Mouse (Mus musculus) right cerebral cortex, adult 2 months (tissue): Measurements from ENCODE around the gene Nxpe3.
"Not testable (repeated sequence)": the region's sequence is repeated elsewhere in the genome, so short reads cannot be mapped to it uniquely, and the experiment has no call there.

Experiments
- DNase-seq, 2 experiments: peaks; one replicate each; pipeline ENCODE4 v3.0.0; 2021 to 2022; ENCODE audit warnings: low spot score in 2 of 2

Gene Nxpe3

GRCm38 (mm10) chr16:55837653-55838052 lies 57.4 kb downstream of the Nxpe3 start:
- not testable (repeated sequence) for DNase-seq

GRCm38 (mm10) chr16:55837168-55837567 lies 57.9 kb downstream of the Nxpe3 start:
- no peak for DNase-seq

GRCm38 (mm10) chr16:55835798-55836197 lies 59.3 kb downstream of the Nxpe3 start:
- DNase-seq: peak in 1 of 2 experiments; percentile 13

DNA sequence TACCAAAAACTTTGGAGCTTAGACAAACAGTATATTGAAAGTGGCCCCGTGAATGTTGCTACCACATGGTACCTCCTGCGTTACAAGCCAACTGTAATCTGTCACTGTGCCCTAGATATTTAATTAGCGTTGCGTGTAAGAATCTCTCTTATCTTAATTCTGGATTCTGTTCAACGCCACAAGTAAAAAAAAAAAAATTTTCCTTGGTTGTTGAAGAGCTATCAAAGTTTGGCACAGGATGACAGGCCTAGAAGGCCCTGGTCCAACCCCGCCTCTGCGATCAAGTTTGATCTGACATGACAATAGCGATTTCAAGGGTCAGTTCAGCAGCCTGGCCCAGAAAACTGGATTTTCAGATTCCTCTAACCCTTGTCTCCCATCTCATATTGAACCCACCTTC lies 62.5 kb downstream of the Nxpe3 start:
- no peak for DNase-seq

- no peak for DNase-seq
Measured at GRCm38 (mm10) chr16:55832040-55832439, 63.0 kb downstream of the Nxpe3 start.

DNA sequence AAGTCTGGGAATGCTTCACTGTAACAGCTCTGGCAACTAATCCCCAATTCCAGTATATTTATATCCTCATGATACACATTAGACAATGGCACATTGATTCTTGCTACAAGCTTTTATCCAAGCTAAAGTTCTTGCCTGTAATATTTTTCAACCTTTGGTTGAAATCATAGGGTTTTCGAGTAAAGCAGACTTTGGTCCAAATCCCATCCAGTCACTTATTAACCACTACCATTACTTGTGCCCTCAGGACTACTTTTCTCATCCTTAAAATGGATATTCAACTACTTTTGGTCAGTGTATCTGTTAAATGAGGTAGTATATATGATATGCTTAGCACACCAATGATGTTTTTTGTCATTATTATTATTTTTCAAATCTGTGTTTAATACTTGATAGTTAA lies 63.6 kb downstream of the Nxpe3 start:
- no peak for DNase-seq

- peak in 1 of 2 experiments; percentile 17 for DNase-seq
Measured at GRCm38 (mm10) chr16:55823398-55824155, 71.5 kb downstream of the Nxpe3 start.

DNA sequence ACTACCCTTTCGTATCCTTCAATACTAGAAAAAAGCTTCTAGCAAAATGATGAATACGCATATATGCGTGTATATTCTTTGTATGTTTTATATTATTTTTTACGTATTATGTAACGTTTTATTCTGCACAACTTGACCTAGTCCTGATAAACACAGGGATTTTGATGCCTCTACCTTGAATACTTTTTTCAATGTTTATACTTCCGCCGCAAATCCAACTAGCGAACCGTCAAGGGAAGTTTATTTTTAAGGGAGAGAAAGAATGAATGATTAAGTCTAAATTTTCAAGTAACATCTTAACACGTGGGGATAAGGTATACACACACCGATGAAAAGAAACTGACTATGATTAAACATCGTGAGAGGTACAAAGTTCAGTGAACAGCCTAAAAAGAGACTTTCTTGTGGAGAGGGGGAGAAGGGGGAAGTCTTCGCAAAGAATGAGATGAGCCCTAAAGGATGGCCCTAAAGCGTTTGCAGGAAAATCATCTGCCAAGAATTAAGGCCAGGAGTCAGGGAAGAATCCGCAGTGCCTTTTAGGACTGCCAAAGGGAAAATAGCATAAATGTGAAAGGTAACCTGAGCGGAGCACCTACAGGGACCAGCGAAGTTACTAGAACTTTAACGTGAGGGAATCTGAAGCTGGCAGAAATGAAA lies 72.2 kb downstream of the Nxpe3 start:
- no peak for DNase-seq

- DNase-seq: peak; percentile 75 to 83
Measured at GRCm38 (mm10) chr16:55821997-55822740, 72.9 kb downstream of the Nxpe3 start.

DNA sequence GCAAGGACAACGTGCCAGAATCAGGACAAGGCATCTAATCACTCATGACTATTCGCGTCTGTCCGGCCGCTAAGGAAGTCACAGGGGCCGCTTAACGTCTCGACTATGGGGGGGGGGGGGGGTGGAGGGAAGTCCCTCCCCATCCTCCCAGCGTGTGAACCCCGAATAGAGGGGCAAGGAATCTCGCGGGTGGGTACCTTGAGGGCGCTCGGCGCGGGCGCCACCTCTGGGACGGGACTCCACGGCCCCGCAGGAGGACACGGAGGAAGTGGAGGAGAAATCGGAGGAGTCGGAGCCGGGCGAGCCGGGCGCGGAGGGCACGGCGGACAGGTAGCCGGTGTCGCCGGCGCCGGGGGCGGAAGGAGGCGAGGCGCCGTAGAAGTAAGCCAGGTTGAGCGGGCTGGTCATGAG lies 73.5 kb downstream of the Nxpe3 start:
- DNase-seq: peak in 1 of 2 experiments; percentile 24

- DNase-seq: peak; percentile 21 to 23
Measured at GRCm38 (mm10) chr16:55820916-55821570, 74.0 kb downstream of the Nxpe3 start.

DNA sequence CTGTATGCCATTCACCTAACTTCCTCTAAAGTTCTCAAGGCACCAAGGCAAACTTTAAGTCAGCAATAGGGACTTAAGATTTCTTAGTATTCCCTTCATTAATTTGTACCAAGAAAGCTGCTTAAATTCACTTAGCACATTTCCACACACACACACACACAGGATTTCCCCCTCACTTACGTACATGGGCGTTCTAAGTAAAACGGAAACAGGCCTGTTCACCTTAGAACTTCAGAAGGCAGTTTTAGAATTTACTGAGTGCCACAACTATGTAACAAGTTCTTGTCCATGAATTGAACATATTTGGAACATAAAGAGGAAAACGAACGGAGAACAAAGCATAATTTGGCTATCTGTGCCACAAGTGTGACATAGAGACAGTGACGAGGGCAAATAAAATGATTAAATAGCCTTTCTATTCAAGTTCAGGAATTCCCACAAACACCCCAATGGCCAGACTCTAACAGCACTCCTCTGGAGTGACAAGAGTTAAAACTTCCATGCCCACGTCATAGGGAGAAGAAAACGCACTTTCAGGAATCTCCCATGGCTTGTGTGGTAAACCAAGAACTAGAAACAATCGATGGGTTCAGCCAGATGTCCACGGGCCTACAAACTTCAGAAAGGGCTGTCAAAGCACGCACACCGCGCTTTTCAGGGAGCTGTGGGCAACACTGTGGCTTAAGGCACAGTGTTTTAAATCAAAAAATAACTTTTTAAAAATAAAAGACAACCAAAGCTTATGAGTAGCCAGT lies 74.7 kb downstream of the Nxpe3 start:
- peak in 1 of 2 experiments; percentile 20 for DNase-seq

DNA sequence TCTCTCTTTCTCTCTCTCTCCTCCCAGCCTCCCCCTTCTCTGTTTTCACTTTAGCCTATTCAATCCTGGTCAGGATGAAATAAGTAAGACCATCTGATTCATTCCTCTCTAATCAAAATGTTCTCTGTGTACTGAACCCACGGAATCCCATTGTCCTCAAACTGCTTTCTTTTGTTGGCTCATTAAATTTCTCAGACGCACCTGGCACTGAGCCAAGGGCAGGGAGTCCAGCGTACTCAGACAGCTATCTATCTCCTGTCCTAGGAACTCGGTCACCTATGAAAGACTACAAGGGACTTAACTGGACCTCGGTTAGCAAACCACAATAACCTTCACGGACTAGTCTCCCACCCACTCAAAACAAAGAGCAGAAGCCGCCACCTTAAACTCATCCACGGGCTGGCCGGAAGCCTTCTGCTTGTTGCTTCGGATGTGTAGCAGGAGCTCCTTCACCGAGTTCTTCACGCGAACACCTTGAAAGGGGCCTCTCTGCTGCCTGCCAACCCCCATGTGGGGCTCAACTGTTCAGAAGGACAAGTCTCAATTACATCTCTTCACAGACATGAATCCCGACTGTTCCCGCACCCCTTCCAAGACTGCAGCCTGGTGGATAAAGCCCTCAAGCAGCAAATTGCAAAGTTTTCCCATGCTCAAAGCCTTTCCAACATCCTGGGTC lies 75.8 kb downstream of the Nxpe3 start:
- DNase-seq: peak in 1 of 2 experiments; percentile 13

DNA sequence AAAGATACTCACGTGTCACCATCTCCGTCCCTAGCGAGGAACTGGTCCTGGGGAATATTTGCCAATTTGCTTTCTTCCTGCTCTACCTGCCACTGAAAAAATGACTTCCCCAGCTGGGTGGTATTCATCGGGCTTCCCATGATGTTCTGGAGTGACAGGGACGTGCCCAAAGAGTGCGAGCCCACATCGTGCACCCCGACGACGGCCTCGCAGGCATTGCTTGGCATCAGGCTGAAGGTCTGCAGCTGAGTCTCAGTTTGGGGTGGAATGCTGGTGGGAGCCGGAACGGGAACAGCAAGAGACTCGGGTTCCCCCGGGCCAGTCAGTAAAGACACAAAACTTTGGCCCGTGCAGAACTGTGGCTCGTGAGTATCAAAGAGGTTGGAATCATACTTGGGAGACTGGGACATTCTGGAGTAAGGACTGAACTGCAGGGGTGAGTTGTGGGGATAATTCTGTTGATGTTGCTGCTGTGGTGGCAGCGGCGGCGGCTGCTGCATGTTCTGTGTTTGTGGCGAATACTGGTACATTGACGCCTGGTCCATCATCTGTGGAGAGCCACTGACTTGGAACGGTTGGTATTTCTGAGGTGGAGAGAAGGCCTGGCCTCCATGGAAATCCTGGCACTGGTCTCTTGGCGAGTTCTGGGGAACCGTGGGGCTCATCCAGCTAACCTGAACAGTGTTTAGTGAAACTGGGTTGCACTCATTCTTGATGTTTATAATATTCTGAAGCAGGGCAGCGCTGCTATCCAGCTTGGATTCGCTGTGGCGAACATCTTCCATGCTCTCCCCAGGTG lies 77.2 kb downstream of the Nxpe3 start:
- no peak for DNase-seq

DNA sequence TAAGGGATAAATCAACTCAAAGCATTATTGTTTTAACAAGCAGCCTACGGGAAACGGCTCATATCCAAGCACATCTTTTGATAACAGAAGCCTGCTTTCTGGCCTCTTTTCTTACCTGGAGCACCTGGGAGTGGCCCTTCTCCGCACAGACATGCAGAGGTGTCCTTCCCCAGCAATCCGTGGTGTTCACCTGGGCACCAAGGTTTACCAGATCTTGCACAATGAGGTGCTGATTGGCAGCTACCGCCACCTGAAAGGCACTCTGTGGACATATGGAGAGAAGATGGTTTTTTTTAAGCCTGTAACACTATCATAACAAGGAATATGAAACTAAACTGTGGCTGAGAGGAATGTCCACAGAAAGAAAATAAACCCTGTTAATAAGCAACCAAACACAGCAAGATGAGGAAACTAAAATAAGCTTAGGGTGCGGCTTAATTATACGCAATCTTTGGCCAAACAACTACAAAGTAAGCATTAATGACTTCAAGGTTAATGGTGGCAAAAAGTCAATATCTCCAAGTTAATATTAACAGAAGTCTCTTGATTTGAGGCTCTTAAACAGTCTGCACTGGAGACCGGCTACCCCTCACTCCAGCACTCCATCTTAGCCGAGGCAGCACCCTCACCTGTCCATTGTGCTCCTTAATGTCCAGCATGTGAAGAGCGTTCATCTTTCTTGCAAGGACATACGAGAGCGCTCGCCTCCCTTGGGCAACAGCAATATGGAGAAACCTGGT lies 78.7 kb downstream of the Nxpe3 start:
- no peak for DNase-seq

DNA sequence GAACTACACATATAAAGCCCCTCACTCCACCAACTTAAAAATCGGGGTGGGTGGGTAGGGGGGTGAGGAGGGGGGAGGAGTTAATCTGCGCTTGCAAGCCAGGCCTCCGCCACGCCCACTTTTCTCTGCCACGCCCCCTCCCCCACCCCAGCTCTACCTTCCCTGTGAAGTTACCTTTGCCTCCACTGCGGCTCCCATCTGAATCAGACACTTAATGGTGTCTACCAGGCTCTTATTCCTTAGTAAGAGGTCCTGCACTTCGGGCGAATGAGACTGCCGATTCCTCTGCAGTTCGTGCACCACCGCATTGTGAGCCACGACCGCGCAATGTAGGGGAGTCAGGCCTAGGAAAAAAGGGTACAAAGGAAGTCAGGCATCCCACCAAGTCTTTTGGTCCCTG lies 79.6 kb downstream of the Nxpe3 start:
- no peak for DNase-seq

DNA sequence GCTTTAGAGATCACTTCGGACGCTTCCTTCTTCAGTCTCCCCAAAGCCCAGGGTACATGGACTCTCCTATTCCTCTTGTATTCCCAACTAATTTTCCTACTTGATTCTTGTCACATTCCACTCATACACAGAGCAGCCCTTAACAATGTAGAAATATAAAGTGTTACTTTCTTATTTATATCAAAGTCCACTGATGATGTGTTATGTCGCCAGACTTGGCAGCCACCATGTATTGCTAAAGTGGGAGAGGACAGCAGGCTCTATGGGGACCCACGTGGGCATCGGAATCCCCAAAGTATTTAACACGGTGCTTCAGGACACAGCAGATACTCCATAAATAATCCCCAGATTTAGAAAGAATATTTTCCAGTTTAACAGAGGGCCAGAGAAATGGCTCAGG lies 80.4 kb downstream of the Nxpe3 start:
- DNase-seq: no peak

GRCm38 (mm10) chr16:55813916-55814315 lies 81.2 kb downstream of the Nxpe3 start:
- DNase-seq: no peak

DNA sequence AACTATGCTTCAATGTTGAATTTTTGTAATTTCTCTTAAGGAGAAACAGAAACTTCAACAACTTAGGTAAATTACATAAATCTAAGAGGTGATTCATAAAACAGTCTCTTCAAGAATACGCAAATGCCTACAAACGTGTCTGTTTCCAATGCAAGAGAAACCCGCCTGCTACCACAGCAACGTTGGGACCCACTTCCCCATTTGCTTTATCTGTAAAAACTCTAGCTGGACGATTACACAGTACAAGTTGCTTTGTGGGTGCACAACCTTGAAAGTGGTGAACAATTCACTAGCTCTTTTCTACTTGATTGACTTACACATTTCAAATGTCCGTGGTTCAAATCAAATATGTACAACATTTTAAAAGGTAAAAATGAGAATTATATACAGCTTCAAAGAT lies 83.3 kb downstream of the Nxpe3 start:
- DNase-seq: no peak
